20 mouse cellular contexts compared by ENCODE assay signal in the genomic region with DNA sequence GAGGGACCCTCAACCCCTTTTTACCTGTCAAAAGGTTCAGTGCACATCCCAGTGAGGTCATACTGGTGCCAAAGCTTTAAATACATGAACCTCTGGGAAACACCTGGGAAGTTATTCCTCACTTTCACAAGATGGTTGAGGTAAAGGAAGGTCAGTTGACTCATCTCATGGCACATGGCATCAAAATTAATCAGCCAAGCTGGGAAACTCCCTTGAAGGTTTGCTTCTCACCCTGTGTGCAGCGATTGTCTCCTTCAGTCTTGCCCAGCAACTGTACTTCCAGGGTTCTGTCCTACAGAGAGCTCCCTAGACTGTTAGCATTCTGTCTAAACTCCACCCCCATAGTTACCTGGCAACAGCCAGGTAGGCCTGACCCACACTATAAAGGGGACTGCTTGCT. TPM values are rescaled to one million over a fixed set of nuclear protein-coding genes. Genes with fewer than 3 reads are reported as not detected.
DNase-seq lines count a peak whose midpoint lies in the region.
"Had no signal": no experiment of that assay in that cellular context is flagged by ENCODE, and none has a peak within 500 bp of the region (broad histone marks: within the 10 kb centered on the region; RNA-seq: fewer than 3 reads in every experiment).

No protein-coding gene starts in this region.

- peak; percentile 7 for DNase-seq in adrenal gland, postnatal 14 days
- DNase-seq in adrenal gland, adult 8-10 months: no peak
- peak; percentile 21 for DNase-seq in CD4-positive, CD25-positive, alpha-beta regulatory T cell, adult 2 months (ENCODE audit: low read depth, low spot score)
- DNase-seq in NIH3T3 (ENCODE audit: low read depth): peak; percentile 18
- peak; percentile 11 for DNase-seq in splenic B cell, adult 2 months (ENCODE audit: low read depth, low spot score)
- DNase-seq in left cerebral cortex, adult 8-10 months (ENCODE audit: low spot score in 2 of 2): no peak
- no peak for DNase-seq in left cerebral cortex, postnatal 25 days (ENCODE audit: low spot score in 2 of 2)
- DNase-seq in thymus, postnatal 36 days: no peak
- DNase-seq: adrenal gland, postnatal 36 days; cerebellum, adult 2 months; cerebellum, postnatal 10 days; forebrain, postnatal 0 days; gastrocnemius, postnatal 14 days; heart, adult 2 months; heart, postnatal 14 days had no signal

- intact Hi-C loops in left cerebral cortex, postnatal 25 days (cut with DNase I): no loop called here

- peaks cover 2% of the 10 kb centered on the region; the same call in 1 of the 2 replicates for H3K36me3 ChIP-seq in splenic B cell, adult 2 months (ENCODE audit: control insufficient read depth, insufficient read depth, low read length, poor library complexity, severe bottlenecking)

- no peaks in the 10 kb centered on the region for H3K27me3 ChIP-seq in splenic B cell, adult 2 months (ENCODE audit: control insufficient read depth, insufficient read depth, low read length, poor library complexity, severe bottlenecking)
- H3K27me3 ChIP-seq: forebrain, embryonic 13.5 days; heart, embryonic 15.5 days had no signal

RNA-seq across cellular contexts. Expression of a gene that starts 20.6 kb away (rescaled TPM):
- 33.0 and 35.4 TPM in 2 replicates for total RNA-seq in adrenal gland, postnatal 14 days (2021)
- total RNA-seq in adrenal gland, adult 8-10 months (2022): 10 to 100 TPM; 33.4 to 44.1 (median 37.5) TPM
- 10 to 100 TPM; 23.9 to 29.7 (median 27.3) TPM for total RNA-seq in left cerebral cortex, adult 8-10 months (2022)
- 10 to 100 TPM; 24.5 to 29.3 TPM for total RNA-seq in left cerebral cortex, postnatal 25 days (2021)

RNA-seq across cellular contexts. Expression of a gene that starts 39.1 kb away (rescaled TPM):
- total RNA-seq in adrenal gland, postnatal 14 days (2021): not detected in 2 replicates
- under 1 TPM in 1 of 4 experiments, not detected in 3; 0.32 TPM for total RNA-seq in adrenal gland, adult 8-10 months (2022)
- not detected for total RNA-seq in left cerebral cortex, adult 8-10 months (2022)
- total RNA-seq in left cerebral cortex, postnatal 25 days (2021): not detected
- total RNA-seq: adrenal gland, adult 18-20 months; adrenal gland, postnatal 36 days; forebrain, postnatal 0 days; gastrocnemius, adult 18-20 months; gastrocnemius, postnatal 14 days; heart, adult 2 months; heart, postnatal 14 days; MEL had no signal

RNA-seq across cellular contexts. Expression of a gene that starts 57.2 kb away (rescaled TPM):
- 134 and 142 TPM in 2 replicates for total RNA-seq in adrenal gland, postnatal 14 days (2021)
- total RNA-seq in adrenal gland, adult 8-10 months (2022): 100 to 1,000 TPM; 156 to 208 (median 192) TPM
- 100 to 1,000 TPM; 117 to 139 (median 129) TPM for total RNA-seq in left cerebral cortex, adult 8-10 months (2022)
- total RNA-seq in left cerebral cortex, postnatal 25 days (2021): 100 to 1,000 TPM; 125 to 133 TPM

Comparison
In these comparisons a context has a peak if more than half of its experiments do, and no peak if none do; other contexts are left out.
1. DNase-seq: peak in adrenal gland, postnatal 14 days (single experiment), CD4-positive, CD25-positive, alpha-beta regulatory T cell, adult 2 months (single experiment), NIH3T3 (single experiment) and splenic B cell, adult 2 months (single experiment); none in adrenal gland, adult 8-10 months (single experiment), left cerebral cortex, adult 8-10 months (0 of 2), left cerebral cortex, postnatal 25 days (0 of 2) and thymus, postnatal 36 days (0 of 2).